Mouse (Mus musculus) left cerebral cortex, postnatal 36 days (tissue): ENCODE results near the gene Gm17660. TPM values are rescaled to one million over a fixed set of nuclear protein-coding genes. Genes with fewer than 3 reads are reported as not detected.

Source experiments
- DNase-seq, 2 experiments: peaks; one replicate each; pipeline ENCODE4 v3.0.0; 2021 to 2022; ENCODE audit warnings: low spot score in 2 of 2, mixed read lengths in 1 of 2
- intact Hi-C: fragments of 180-260 bp; cut with DNase I; formaldehyde crosslinking; loops from one replicate; pipeline ENCODE4 v1.15.1; 2025
- total RNA-seq, 2 experiments: library from RNA; stranded (reverse); gene quantifications; 2 replicates each; pipeline ENCODE4 v1.2.3; 2021

The Gm17660 gene
- 1 to 10 TPM in 1 of 2 experiments, not detected in 1; 1.0 TPM for total RNA-seq

DNA sequence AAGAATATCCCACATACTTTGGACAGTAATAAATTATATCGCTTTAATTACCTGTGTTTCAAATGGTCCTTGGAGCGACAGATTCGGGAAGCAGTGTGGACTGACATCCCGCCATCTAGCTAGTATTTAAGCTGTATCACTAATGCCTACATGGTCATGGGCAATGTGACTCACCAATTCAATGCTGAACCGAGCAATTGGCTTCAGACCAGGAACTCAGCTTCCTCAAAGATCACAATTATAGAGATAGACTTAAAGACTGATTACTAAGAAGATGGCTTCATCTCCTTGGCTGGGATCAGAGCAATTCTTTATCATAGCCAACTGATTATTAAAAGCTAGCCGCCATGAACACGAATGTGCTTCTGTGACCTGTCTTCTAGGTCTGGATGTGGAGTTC is at the start of gene Gm17660:
Gene Gm17660 (minus strand): TSS at position 101 of the 400 bp plus-strand sequence.
- no peak for DNase-seq
- intact Hi-C loops = loop anchor here (10.0 kb wide), 1 partner anchor 257 kb away; no protein-coding TSS in a partner anchor

DNA sequence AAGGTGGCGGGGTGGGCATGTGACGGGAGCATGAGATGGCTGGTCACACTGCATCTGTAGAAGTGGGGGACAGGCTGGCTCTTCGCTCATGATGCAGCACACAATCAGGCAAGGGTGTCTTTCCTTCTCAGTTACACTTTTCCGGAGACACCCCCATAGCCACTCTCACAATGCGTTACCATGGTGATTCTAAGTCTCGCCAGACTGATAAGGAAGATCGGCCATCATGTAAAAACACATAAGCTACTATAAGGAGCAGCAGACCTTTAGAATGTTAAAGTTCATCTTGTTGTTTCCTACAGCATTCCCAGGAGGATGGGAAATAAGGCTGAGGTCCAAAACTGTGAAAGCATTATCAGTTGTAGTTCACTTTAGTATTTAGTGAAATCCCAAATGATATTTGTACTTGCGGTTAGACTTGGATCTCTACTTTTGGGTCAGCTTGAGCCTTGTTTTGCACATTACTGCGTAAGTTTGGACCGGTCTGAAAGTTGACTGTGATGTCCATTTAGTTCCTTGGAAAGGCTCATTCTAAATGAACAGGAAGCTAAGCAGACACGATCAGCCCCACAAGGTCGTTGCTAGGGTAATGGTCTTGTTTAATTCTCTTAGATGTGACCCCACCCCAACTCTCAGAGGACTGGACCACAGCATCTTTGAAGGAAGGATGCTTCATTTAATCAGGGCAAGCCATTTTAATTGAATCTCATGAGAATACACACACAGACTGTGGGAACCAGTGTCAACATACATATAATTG is 49.3 kb upstream of the Gm17660 start:
- DNase-seq = peak in 1 of 2 experiments; percentile 18
- intact Hi-C loops = no loop called here

DNA sequence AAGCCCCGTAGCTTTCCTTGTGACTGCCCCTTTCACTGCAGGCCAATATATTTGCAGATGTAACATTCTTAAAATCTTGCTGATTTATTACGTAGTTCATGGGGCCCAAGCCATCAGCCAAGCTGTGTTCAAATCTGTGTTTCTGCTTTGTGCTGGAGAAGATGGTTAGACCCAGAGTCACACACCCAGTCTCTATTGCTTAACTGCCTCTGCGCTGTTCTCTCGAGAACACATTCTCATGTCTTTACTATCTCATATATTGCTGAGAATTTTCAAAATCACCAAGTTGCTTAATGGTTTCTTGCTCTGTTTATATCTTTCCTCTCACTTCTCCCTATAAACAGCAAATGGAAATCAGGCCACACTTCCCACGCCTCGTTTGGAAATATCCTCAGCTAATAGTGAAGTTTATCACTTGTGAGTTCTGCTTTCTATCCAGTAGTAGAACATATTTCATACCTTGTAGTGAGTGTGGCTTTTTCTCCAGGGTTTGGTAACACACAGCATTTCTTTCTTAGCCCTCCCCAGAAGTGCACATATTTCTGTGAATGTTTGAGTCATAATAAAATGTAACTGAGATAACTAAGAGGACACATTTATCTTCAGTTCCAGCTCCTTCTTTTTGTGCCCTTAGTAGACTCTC is 46.7 kb upstream of the Gm17660 start:
- DNase-seq = no peak
- intact Hi-C loops = no loop called here

DNA sequence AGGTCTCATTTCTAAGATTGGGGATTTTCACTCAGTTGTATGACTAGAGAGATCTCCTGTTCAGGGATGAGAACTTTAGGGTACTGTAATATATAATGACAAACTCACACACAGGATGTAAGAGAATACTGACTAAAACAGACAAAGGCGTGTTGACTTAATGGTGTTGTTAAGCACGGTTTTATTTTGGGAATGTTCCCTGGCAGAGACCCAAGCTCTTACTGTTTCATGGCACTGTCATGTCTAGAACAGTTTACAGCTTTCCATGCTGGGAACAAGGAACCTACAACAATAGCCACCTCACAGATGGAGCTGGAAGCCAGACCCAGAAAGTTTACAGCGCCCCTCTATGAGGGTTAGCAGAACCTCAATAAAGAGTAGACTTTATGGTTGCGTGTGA is 38.5 kb upstream of the Gm17660 start:
- intact Hi-C loops = no loop called here
- DNase-seq = no peak

DNA sequence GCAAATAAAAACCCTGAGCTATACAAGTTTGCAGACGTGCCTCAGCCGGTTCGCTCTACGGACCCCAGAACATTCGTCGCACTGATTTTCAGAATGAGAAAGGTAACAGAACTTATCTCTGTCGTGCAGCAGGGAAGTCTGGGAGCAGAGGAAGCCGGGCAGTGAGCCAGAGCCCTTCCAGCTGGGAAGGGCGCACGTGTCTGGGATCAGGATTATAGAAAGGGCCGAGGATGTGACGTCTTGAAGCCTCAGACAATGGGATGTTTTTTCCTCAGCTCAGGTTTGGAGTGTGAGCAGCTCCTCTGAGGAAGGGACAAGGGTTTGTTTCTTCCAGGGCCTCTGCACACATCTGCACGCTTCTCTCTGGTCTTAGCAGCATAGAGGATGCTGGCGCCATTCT is 37.7 kb upstream of the Gm17660 start:
- peak in 1 of 2 experiments; percentile 31 for DNase-seq
- intact Hi-C loops = no loop called here

DNA sequence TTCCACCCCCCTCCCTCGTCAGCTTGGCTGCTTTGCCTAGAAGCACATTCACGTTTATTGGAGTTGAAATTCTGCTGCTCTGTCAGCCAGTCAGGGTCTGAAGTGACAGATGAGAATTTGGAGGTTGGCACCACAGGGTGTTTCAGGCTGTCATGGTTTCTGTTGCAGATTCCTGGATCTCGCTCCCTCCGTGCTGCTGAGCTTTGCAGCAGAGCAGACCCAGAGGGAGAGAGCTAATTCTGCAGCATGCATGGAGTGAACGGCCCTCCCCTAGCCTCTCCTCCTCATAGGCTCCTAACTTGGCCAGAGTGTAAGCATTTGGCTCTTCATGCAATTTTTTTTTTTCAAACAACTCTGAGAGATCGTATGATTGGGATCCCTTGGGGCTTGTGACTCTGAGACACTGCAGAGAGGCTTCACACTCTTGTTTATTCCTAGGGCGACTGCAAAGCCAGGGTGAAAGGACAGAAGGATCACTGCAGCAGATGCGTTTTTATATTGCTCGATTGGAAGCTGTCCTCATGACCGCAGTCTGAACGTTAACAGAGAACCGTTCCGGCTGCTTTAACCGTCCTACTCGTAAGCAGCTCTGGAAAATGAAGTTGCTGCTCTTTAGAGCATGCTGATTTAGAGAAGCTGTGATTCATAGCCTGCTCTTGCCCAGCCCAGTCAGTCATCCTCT is 36.2 kb upstream of the Gm17660 start, which contains the start of gene Sparcl1:
Gene Sparcl1 (minus strand): TSS at position 243 of the 682 bp plus-strand sequence.
- intact Hi-C loops = loop anchor here (5.0 kb wide), 1 partner anchor 344 kb away; the partner anchor contains the start of gene Pkd2
- peak; percentile 68 to 71 for DNase-seq

DNA sequence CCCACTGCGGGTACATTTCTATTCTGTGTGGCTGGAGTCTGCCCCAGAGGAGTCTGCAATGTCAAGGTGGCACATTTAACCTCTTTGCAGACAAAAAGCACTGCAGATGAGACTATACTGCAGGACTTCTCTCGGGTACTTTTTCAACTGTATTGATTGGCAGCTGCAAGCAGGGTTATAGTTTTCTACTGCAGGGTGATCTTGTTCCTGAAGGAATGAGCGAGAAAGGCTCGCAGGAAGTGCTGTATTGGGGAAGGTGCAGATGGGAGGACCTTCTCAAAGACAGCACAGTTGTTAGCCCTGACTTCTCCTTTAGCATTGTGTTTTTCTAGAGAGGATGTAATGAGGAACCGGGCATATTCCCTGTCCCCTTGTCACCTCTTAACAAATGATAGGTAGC is 35.1 kb upstream of the Gm17660 start:
- intact Hi-C loops = loop anchor here (5.0 kb wide), 1 partner anchor 345 kb away; the partner anchor contains the start of gene Pkd2

DNA sequence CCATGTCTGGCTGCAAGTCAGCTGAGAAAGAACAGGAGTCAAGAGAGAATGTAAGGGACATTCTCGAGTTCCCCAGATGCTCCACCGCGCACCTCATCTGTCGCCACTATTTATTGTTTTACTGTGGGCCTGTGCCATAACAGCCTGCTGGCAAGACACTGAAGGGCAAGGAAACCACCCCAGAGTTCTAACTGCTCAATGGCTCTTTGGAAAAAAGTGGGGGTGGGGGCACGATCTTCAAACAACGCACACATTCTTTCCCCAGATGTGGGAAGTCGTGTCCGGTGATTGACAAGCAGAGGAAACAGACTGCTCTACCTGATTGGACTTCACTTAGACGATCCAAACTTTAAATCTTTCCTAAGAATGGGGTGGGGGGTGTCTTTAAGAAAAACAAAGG is 34.6 kb upstream of the Gm17660 start:
- peak; percentile 42 to 45 for DNase-seq
- intact Hi-C loops = loop anchor here (5.0 kb wide), 1 partner anchor 345 kb away; the partner anchor contains the start of gene Pkd2

More for the DNA sequence above, 35.1 kb upstream of the Gm17660 start:
- DNase-seq = peak in 1 of 2 experiments; percentile 36

DNA sequence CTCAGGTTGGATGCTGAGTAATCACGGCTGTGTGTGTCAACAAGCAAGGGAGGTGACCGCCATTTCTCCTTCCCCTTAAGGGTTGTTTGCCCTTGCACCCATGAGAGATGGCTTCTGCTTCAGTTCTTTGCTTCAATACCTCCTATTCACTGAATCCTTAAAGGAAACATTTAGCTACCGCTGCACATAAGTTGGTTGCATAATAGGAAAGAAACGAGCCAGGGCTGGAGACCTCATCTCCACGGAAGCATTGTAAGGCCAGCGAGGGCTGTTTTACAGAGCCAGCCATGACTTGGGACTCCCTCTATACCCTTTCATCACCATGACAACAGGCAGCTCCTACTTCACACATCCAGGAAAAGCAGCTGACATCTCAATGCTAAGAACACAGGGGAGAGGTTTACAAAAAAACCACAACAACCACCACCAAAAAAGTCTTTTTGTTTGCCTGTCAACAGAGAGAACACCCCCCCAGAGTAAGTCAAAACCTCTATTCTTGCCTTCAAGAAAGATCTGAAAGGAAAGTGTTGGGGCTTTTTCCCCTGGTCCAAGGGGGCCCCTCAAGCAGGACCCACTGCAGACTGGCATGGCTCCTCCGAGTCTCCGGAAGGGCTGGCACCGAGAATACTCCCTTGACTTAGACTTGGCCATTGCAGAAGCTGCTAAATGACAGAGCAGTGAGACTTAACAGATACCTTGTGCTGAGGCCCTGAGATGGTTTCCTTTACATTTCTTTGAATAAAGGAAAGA is 32.9 kb upstream of the Gm17660 start:
- DNase-seq = peak; percentile 64 to 75
- intact Hi-C loops = loop anchor here (5.0 kb wide), 1 partner anchor 347 kb away; the partner anchor contains the start of gene Pkd2

DNA sequence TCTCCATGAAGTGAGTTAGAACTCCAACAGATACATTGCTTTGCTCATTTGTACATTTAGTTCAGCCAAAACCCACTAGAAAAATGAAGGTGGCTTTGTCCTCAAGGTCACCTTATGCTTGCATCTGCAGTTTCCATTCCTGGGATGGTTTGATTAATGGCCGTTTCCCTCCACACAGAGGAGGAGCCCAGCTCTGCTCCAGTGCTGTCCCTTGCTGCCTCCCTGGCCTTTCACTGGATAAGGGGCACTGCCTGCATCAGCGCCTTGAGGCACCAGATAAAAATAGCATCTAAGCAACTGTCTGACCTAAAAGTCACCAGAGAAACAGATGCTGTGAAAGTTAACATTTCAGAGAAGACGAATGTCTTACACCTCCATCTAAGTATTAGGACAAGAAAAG is 32.1 kb upstream of the Gm17660 start:
- DNase-seq = no peak
- intact Hi-C loops = no loop called here

DNA sequence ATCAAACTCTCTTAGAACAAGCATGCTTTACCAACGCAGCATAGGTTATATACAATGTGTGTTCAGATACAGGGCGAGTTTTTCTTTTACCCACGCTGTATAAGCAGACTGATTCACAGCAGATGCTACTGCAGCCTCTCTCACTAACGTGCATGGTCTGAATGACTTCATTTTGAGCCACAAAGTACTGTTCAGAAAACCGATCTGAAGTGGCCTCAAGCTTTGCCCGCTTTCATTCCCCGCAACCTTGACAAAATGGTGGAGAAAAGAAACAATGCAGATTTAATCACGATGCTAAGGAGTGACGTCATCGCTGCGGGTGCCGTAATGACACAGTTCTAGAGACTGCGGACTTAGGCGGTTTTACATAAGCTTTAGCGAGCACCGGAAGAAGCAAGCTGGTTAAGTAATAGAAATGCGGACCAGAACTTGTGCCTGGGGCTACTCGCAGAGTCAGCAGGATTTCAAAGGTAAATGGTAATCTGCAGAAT is 31.5 kb upstream of the Gm17660 start:
- intact Hi-C loops = no loop called here
- peak; percentile 71 to 77 for DNase-seq

DNA sequence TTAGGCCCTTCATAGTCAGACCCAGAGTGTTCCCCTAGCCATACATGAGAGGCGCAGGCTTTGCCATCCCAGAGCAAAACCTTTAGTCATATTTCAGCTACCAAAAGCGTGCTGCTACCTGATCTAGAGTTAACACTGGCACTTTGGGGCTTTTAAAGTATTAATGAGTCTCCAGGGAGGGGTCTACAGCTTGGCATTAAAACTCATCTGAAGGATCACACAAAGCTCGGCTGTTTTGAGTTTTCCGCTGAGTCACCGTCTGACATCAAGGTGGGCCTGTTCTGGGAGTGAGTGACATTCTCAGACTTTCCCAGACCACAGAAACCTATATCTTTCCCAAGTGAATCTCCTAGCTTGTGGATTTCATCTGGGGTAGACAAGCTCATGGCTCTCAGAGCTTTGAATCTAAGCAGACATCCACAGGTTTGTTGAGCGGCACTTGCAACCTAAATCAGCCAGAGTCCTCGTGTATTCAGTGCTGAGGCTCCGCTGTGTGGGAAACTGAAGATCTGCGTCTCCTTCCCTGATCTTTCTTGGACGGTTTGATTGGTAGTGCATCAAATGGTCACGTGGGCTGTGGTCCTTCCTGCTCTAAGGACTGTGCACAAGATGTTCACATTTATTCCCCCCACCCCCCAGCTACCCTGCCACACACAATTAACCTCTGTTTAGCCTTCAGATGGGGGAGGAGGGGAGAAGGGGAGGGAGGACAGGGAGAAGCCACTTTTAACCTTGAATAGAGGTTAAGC is 30.9 kb upstream of the Gm17660 start:
- peak in 1 of 2 experiments; percentile 32 for DNase-seq

DNA sequence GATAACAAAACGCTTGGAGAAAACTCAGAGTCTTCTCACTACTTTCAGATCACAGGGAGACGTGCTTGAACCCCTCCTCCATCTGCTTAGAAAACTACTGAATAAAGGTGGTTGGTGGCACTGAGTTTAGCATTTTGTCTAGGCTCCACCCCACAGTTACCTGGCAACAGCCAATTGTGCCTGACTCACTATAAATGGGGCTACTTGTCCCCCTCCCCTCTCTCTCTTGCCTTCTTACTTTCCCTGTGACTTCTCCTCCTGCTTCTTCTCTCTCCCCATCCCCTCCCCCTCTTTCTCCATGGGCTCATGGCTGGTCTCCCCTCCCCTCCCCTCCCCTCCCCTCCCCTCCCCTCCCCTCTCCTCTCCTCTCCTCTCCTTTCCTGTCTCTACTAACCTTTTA is 26.7 kb upstream of the Gm17660 start:
- DNase-seq = no peak
- intact Hi-C loops = no loop called here

More for the DNA sequence above, 30.9 kb upstream of the Gm17660 start:
- intact Hi-C loops = no loop called here

DNA sequence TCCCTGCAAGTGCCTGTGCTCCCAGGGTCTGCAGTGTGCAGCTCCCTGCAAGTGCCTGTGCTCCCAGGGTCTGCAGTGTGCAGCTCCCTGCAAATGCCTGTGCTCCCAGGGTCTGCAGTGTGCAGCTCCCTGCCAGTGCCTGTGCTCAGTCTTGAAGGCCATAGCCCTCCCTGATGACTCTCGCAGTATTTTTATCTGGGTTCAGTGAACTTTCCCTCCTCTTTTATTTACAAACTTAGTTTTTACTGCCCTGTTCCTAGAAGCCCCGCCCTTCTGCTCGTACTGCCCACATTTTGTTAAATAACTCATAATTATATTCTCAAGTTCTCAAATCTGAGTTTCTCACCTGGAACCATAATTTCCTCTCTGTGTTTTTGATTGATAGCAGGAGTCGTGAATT is 25.8 kb upstream of the Gm17660 start:
- no peak for DNase-seq
- intact Hi-C loops = no loop called here

DNA sequence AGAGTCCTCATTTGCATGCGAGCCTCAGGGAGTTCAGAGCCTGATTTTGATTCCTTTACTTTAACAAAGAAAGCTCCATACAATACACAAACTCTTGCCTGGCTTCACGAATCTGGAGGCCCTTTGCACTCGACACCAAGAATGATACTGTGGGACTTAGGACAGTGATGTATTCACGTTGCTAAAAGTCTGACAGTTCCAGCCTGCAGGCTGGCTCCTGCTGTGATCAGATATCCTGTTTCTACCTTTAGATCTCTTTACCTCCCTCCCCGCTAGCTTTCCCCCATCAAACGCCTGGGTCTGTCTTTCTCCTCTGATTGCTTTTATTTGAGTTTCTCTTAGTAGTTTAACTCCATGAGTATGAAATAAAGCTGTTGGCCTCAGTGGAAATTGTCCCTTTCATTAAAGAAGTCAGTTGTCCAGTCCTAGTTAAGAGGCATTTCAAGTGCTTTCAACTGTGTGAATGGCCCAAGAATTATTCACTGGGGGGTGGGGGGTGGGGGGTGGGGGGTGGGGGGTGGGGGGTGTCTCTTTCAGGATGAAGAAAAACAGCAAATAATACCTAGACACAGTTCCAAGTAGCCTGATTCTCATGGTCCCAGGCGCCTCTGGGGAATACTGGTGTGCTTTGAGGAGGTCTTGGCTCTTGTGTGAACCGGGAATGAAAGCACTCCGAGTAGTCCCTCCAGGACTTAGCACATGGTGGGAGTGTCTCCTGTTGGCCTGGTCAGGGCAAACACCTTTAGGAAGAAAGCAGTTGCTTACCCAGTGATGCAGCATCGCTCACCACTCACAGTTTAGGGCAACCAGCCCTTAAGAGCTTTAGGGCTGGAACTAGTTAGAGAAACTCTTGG is 24.5 kb upstream of the Gm17660 start:
- intact Hi-C loops = no loop called here
- DNase-seq = no peak

DNA sequence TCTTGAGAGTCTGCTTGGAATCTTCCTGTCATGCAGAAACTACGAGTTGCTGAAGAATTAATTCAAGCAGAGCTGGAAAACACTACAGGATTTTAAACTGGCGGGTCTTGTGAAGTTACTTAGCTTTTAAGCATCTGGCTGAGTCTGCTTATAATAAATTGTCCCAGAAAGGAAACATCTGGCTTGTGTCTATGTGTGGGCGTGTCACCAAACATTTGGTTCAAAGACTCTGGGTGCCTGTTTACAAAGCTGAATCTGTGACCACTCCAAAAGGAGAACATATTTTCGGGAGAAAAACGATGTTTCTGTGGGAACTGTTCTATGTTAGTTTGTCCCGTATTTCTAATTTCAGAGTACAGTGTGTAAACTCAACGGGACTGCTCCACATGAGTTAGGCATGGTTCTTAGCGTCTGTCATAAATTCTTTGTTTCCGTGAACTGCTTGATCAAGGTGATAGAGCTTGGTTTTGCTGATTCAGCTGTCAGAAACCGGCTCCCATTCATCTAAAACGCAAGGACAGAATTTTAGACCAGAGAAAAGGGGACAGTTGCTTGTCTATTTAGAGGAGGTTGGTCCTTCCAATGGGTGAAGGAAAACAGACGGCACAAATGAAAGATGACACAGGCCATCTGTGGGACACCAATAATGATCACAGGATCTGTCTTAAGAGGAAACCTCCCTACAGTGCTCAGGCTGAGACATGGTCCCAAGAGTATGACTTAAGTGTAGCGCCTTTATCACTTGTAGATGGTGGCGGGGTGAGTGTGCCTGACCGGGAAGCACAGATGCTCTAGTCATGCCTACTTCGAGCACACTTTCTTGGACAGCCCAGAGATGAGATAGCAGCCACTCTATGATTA is 18.9 kb upstream of the Gm17660 start:
- no peak for DNase-seq
- intact Hi-C loops = no loop called here
